Mouse (Mus musculus): Measurements from ENCODE around the gene Chid1.

Gene Chid1

DNA sequence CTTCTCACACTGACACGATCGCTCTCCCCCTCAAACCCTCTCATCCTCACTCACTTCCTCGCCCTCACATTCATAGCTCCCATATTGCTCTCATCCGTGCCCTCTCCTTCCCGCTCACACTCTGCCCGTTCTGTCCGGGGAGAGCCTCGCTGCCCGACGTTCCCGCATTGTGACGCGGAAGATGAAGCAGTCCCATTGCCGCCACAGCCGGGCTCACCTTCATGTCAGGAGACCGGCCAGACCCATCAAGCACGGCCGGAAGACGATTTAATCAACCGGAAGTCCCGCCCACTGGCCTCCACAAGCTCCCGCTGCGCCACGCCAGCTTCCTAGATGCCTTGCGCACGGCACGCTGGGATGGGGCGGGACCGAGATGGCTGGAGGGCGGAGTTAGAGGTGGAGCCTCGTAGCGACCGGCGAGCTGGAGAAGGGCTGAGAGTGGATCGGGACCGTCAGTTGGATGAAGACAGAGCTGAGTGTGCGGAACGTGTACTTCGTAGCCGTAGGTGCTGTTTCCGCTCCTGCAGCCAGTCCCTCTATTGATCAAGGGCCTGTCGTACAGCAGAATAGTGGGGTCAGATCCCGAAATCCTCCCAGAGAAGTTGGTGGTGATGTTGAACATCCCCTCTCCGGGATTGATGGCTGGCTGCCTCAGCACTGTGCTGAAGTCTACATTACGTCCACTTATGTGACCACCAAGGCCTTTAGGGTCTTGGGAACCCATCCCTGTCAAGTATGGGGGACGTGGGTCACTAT, at the start of gene Chid1:
Gene Chid1, minus strand, starts transcription at position 302 of the 756 bp plus-strand sequence.
- DNase-seq, result peak; percentile 99 to 100

DNA sequence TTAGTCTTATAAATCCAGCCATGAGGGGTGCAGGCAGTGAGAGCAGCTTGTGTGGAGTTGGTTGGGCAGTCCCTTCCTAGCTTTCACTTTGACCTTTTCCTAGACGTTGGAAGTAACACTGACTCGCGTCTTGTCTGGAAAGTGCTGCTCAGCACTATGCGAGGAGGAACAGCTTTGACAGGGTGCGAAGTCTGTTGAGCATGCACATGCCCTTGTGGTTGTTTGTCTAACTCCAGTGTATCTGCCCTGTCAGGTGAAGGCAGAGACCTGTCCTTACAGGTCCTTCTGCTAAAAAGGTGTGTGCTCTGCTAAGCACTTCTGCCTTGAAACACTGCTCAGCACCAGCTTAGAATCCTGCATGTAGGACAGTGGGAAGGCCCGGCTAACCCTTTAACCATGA, 49.2 kb upstream of the Chid1 start:
- DNase-seq, result no peak

DNA sequence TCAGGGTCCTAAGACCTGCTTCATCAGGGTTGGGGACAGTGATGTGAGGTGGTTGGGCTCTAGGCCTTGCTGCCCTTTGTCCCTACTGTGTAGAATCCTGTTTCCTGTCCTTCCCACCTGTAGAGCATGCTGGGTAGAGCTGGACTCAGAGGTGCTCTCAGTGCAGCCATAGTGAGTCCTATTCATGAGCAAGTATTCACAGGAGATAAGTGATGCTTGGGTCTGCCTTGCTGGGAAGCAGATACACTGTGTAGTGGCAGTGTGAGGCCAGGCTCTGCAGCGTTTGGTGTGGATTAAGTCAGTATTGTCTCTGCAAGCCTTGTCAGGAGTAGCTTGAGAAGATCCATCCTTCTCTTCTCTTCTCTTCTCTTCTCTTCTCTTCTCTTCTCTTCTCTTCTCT, 46.2 kb upstream of the Chid1 start:
- no peak for DNase-seq

- no peak for DNase-seq
Observed at GRCm38 (mm10) chr7:141585288-141585687, 45.6 kb upstream of the Chid1 start.

GRCm38 (mm10) chr7:141584048-141584841, 44.6 kb upstream of the Chid1 start:
- DNase-seq, result no peak

GRCm38 (mm10) chr7:141581323-141581722, 41.7 kb upstream of the Chid1 start:
- DNase-seq, result peak; percentile 63 to 76

DNA sequence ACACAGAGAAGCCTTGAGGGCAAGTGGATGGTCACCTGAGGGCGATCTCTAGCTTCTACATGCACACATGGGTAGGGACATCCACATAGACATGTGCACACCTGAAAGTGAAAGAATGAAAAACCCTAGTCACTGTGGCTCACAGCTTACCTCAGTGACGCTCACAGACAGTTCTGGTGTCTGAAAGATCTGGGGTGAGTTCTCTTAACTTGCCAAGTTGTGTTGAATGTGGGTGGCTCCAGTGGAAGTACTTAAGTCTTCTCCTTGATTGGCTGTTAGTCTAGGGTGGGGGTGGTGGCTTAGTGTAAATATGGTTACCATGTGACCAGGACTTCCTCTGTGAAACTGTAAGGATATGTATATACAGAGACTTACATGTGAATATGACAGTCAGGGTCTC, 39.3 kb upstream of the Chid1 start:
- DNase-seq, result no peak

DNA sequence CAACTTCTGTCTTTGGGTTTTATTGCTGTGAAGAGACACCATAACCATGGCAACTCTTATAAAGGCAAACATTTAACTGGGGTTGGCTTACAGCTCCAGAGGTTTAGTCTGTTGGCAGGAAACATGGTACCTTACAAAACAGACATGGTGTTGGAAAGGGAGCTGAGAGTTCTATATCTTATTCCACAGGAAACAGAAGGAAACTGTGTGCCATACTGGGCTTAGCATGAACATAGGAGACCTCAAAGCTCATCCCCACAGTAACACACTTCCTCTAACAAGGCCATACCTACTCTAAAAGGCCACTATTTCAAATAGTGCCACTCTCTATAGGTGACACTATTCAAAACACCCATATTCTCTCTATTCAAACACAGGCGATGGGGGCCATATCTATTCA, 38.9 kb upstream of the Chid1 start:
- DNase-seq, result no peak

GRCm38 (mm10) chr7:141577801-141578200, 38.1 kb upstream of the Chid1 start:
- no peak for DNase-seq

GRCm38 (mm10) chr7:141575481-141575880, 35.8 kb upstream of the Chid1 start:
- DNase-seq, result no peak

DNA sequence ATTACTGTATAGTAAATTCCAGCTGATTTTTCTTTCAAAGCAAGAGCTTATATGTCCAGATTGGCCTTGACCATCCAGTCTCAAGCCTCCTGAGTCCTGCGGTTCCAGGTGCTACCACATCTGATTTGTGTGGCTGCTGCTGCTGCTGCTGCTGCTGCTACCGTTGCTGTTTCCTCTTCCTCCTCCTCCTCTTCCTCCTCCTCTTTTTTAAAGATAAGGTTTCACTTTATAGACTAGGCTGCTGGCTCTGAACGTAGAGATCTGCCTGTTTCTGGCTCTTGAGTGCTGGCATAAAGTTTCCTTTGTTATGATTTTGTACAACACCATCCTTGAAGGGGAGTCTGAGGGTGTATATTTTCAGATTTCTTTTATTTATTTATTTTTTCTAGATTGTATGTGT, 34.4 kb upstream of the Chid1 start:
- no peak for DNase-seq

DNA sequence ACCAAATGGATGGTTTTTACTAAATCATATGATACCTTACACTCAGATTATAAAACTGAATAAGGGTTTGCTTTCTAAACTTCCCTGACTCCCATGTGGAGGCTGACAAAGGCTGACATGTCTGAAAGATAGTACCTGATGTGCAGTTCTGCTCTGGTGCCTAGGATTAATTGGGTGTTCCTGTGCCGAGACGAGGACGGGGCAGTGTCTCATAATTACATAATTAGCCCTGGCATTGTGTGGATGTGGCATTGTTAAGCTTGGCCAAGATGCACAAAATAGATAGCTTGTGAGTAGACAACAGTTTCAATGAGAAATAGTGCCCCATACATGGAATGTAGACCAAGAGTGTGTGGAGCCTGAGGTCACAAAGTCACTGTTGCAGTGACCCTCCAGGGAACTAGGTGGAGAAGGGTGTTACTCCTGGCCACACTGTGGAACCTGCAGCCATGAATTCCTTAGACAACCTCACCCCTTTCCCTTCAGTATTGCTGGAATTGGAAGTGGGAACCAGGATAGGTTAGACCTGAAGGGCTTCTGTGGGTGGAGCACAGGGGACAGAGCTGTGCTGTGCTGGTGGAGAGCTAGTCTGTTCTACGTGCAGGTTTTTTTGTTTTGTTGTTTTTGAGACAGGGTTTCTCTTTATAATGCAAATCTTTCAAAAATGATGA, 31.1 kb upstream of the Chid1 start:
- no peak for DNase-seq

DNA sequence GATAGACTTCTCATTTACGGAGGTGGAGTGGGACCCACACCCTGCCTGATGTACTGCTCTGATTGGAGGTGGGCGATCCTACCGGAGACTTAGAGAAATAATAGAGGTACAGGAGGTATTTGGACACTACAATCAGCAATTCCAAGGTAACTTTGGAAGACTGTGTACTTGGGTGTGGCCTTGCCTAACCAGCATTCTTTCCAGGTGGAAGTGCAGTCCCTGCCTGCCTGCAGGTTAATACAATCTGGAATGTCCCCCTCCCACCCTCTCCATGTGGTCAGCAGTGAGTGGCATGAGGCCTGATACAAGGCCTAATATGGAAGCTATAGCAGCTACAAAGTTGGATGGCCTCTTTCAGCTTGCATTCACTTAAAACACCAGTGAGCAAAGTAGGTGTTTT, 30.3 kb upstream of the Chid1 start:
- DNase-seq, result no peak

GRCm38 (mm10) chr7:141569283-141569803, 29.7 kb upstream of the Chid1 start:
- no peak for DNase-seq

DNA sequence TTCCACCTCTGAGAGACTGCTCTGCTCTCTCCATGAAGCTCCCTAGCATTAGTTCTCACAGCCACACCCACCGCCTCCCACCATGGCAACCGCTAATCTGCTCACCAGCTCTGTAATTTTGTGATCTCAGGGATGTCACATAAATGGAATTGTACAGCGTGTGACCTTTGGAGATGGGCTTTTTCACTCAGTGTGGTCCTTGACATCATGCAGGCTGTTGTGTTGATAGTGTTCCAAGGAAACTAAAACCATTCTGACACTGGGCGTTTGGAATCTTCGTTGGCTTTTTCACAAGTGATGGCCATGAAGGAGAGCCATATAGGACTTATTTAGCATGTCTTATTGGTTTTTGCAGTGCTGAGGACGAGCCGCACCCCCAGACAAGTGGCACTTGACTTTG, 26.9 kb upstream of the Chid1 start:
- DNase-seq, result no peak

GRCm38 (mm10) chr7:141564561-141564960, 24.9 kb upstream of the Chid1 start:
- DNase-seq, result no peak

GRCm38 (mm10) chr7:141562852-141563427, 23.3 kb upstream of the Chid1 start:
- DNase-seq, result peak; percentile 63 to 71

- DNase-seq, result no peak
Observed at GRCm38 (mm10) chr7:141562421-141562851, 22.8 kb upstream of the Chid1 start.

DNA sequence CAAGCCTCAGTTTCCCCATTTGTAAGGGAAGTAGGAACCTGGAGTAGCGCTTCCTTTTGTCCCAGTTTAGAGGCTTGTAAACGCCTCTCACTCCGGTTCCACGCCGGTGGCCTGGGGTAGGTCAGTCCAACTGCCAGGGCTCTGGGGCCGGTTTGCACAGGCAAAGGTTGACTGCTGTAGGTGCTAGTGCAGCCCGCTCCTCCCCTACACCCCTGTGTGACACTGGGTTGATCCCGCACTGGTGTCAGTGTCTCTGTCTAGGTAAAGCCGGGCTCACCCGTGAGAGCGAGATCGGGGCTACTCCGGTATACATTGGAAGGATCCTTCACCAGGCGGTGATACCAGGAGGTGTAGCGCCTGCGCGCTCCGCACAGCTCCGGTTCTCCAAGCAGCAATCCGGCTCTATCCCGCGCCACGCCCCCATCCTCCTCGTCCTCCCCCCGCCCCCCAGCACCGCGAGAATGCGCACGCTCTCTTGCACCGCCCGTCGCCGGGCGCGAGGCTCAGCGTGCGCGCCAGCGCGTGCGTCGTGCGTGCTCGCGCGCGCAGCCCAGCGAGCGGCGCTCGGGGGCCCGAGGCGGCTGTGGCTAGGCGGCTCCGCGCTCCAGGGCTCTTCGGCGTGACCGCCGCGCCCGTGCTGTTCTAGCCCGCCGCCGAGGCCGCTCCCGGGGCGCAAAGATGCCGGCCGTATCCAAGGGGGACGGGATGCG, 22.2 kb upstream of the Chid1 start, which contains the start of gene Ap2a2:
Gene Ap2a2, plus strand, starts transcription at position 492 of the 710 bp plus-strand sequence.
- DNase-seq, result peak; percentile 95 to 98

GRCm38 (mm10) chr7:141560471-141560870, 20.8 kb upstream of the Chid1 start:
- no peak for DNase-seq

GRCm38 (mm10) chr7:141559726-141560325, 20.2 kb upstream of the Chid1 start:
- DNase-seq, result no peak

- no peak for DNase-seq
Observed at GRCm38 (mm10) chr7:141558946-141559345, 19.3 kb upstream of the Chid1 start.

Data from kidney, postnatal 4 days (tissue).